Mouse (Mus musculus): ENCODE measurements around the gene Apbb2. TPM values are rescaled to one million over a fixed set of nuclear protein-coding genes. Genes with fewer than 3 reads are reported as not detected.
A peak's percentile ranks its signal among the peaks of the same experiment; 100 is the strongest.

The Apbb2 gene
- total and polyA plus RNA-seq, 2 experiments from 2014 or later: 31.8 to 41.0 TPM

GRCm38 (mm10) chr5:66498140-66498539, 120.4 kb downstream of the Apbb2 start:
- no peak for TF ChIP-seq CTCF (IDR thresholded peaks at IDR 0.05; ENCODE audit: low read depth)
- TF ChIP-seq EP300 (IDR thresholded peaks at IDR 0.05; ENCODE audit: low read depth): no peak
- H3K27ac ChIP-seq (ENCODE audit: low read depth): no peak overlapping the region
- DNase-seq (ENCODE audit: low spot score) (no peak), ATAC-seq (ENCODE audit: insufficient read depth, low read depth) (no peak)
- 60% methylated on average over 1 of the region's 1 CpGs for WGBS
- H3K9me3 ChIP-seq (replicated peaks; ENCODE audit: control insufficient read depth, low read length): no peaks in the 10 kb centered on the region; the same call in 1 of the 2 replicates
- 0 out of 2 replicates have a peak overlapping the region, but pooled peaks have one; percentile 14 for H3K9ac ChIP-seq (replicated peaks; ENCODE audit: low read depth, low read length)
- peaks cover 8% of the 10 kb centered on the region; the same call in 1 of the 2 replicates for H3K4me1 ChIP-seq (ENCODE audit: control insufficient read depth, insufficient read depth)
- H3K36me3 ChIP-seq (replicated peaks; ENCODE audit: control insufficient read depth, insufficient read depth, low read length): no peaks in the 10 kb centered on the region
- no peak overlapping the region for H3K4me3 ChIP-seq (ENCODE audit: low read depth, low read length)
- H3K27me3 ChIP-seq (ENCODE audit: control insufficient read depth, insufficient read depth, low read length): no peaks in the 10 kb centered on the region
- no peak overlapping the region for H3K4me2 ChIP-seq (ENCODE audit: low read depth, low read length)

DNA sequence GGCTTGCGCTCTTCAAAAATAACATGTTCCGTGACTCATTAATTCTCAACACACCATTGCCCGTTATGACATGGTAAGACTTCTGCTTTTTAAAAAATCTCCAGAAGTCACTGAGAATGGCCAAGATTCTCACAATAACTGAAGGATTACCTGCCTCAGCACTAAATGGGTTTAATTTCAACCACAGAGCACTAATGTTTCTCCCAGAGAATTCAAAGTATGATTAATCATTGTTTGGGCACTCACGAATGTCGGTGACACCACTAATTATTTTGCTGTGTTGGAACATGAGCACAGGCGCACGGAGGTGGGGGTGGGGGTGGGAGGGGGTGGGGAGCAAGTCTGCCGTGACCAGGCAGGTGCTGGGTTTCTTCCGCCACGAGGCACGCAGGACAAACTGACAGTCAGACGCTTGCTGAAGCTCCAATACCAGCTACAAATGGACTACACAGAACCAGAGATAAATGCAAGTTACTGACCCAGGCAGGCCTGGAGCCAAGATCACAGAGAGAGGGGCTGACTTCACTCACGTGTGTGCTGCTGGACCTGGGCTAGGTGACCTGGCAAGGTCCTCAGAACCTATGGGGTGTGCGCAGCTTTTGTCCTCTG, 121.0 kb downstream of the Apbb2 start:
- H3K27me3 ChIP-seq (ENCODE audit: control insufficient read depth, insufficient read depth, low read length): no peaks in the 10 kb centered on the region
- 60% methylated on average over 14 of the region's 14 CpGs for WGBS
- DNase-seq (ENCODE audit: low spot score) (no peak), ATAC-seq (ENCODE audit: insufficient read depth, low read depth) (no peak)
- TF ChIP-seq CTCF (IDR thresholded peaks at IDR 0.05; ENCODE audit: low read depth) (no peak), EP300 (IDR thresholded peaks at IDR 0.05; ENCODE audit: low read depth) (no peak)
- H3K4me3 ChIP-seq (ENCODE audit: low read depth, low read length): no peak overlapping the region
- no peak overlapping the region for H3K27ac ChIP-seq (ENCODE audit: low read depth)
- H3K9ac ChIP-seq (replicated peaks; ENCODE audit: low read depth, low read length): 0 out of 2 replicates have a peak overlapping the region, but pooled peaks have one; percentile 14
- H3K4me2 ChIP-seq (ENCODE audit: low read depth, low read length): no peak overlapping the region
- no peaks in the 10 kb centered on the region; the same call in 1 of the 2 replicates for H3K9me3 ChIP-seq (replicated peaks; ENCODE audit: control insufficient read depth, low read length)
- no peaks in the 10 kb centered on the region for H3K36me3 ChIP-seq (replicated peaks; ENCODE audit: control insufficient read depth, insufficient read depth, low read length)
- H3K4me1 ChIP-seq (ENCODE audit: control insufficient read depth, insufficient read depth): peaks cover 7% of the 10 kb centered on the region; the same call in 1 of the 2 replicates

DNA sequence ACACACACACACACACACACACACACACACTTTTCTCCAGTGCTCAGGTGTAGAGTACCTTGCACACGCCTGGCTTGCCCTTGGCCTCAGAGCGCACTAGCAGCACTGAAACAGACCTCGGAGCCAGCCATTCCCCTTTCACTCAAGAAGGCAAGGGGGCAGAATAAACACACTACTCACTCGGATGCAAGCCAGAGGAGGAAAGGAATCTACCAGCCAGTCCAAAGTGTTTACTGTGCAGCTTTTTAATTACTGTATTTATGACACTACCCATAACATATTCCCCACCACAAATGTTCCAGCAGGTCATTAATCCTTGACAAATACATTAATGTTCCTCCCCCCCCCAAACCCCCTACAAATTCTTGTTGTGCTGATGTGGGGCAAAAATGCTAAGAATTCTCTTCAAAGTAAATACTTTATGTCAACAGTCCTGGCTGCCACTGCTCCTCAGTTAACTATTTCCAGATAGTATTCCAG, 121.7 kb downstream of the Apbb2 start:
- no peak overlapping the region for H3K4me3 ChIP-seq (ENCODE audit: low read depth, low read length)
- TF ChIP-seq CTCF (IDR thresholded peaks at IDR 0.05; ENCODE audit: low read depth) (no peak), EP300 (IDR thresholded peaks at IDR 0.05; ENCODE audit: low read depth) (no peak)
- DNase-seq (ENCODE audit: low spot score) (no peak), ATAC-seq (ENCODE audit: insufficient read depth, low read depth) (no peak)
- no peaks in the 10 kb centered on the region for H3K27me3 ChIP-seq (ENCODE audit: control insufficient read depth, insufficient read depth, low read length)
- no peak overlapping the region for H3K4me2 ChIP-seq (ENCODE audit: low read depth, low read length)
- H3K36me3 ChIP-seq (replicated peaks; ENCODE audit: control insufficient read depth, insufficient read depth, low read length): no peaks in the 10 kb centered on the region
- H3K4me1 ChIP-seq (ENCODE audit: control insufficient read depth, insufficient read depth): peaks cover 7% of the 10 kb centered on the region; the same call in 1 of the 2 replicates
- no peak overlapping the region for H3K9ac ChIP-seq (replicated peaks; ENCODE audit: low read depth, low read length)
- H3K27ac ChIP-seq (ENCODE audit: low read depth): no peak overlapping the region
- H3K9me3 ChIP-seq (replicated peaks; ENCODE audit: control insufficient read depth, low read length): no peaks in the 10 kb centered on the region; the same call in 1 of the 2 replicates
- 50% methylated on average over 4 of the region's 4 CpGs for WGBS

- Histone ChIP-seq H3K27me3 (ENCODE audit: control insufficient read depth, insufficient read depth, low read length) (no peaks in the 10 kb centered on the region), H3K36me3 (replicated peaks; ENCODE audit: control insufficient read depth, insufficient read depth, low read length) (no peaks in the 10 kb centered on the region), H3K4me2 (ENCODE audit: low read depth, low read length) (no peak overlapping the region), H3K4me1 (ENCODE audit: control insufficient read depth, insufficient read depth) (peaks cover 7% of the 10 kb centered on the region; the same call in 1 of the 2 replicates), H3K27ac (ENCODE audit: low read depth) (no peak overlapping the region), H3K4me3 (ENCODE audit: low read depth, low read length) (no peak overlapping the region), H3K9ac (replicated peaks; ENCODE audit: low read depth, low read length) (no peak overlapping the region), H3K9me3 (replicated peaks; ENCODE audit: control insufficient read depth, low read length) (no peaks in the 10 kb centered on the region)
- TF ChIP-seq CTCF (IDR thresholded peaks at IDR 0.05; ENCODE audit: low read depth): no peak
- WGBS: 56% methylated on average over 4 of the region's 4 CpGs
- no peak for DNase-seq (ENCODE audit: low spot score)
- no peak for ATAC-seq (ENCODE audit: insufficient read depth, low read depth)
Observed at GRCm38 (mm10) chr5:66494651-66495050, 123.9 kb downstream of the Apbb2 start.

DNA sequence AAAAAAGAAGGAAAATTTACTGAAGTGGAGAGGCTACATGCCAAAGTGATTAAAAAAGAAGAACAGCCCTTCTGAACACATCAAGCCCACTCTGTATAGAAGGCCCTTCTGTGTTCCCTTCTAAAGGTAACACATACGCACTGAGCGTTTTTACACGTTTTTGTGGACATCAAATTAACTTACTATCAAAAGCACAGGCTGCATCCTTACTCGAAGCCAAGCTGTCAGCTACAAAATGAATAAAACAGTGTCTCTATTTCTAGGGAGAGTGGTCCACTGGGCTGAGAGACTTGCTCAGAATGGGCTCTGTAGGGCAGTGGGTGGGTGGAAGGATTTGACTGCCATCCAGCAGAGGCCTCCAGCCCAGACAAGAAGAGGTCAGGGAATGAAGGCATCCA, 126.0 kb downstream of the Apbb2 start:
- ATAC-seq (ENCODE audit: insufficient read depth, low read depth): no peak
- H3K9ac ChIP-seq (replicated peaks; ENCODE audit: low read depth, low read length): no peak overlapping the region
- no peak for DNase-seq (ENCODE audit: low spot score)
- no peaks in the 10 kb centered on the region for H3K27me3 ChIP-seq (ENCODE audit: control insufficient read depth, insufficient read depth, low read length)
- 0 out of 2 replicates have a peak, but pooled peaks cover 3% of the 10 kb centered on the region for H3K36me3 ChIP-seq (replicated peaks; ENCODE audit: control insufficient read depth, insufficient read depth, low read length)
- no peaks in the 10 kb centered on the region for H3K9me3 ChIP-seq (replicated peaks; ENCODE audit: control insufficient read depth, low read length)
- 79% methylated on average over 4 of the region's 4 CpGs for WGBS
- H3K4me2 ChIP-seq (ENCODE audit: low read depth, low read length): no peak overlapping the region
- H3K4me1 ChIP-seq (ENCODE audit: control insufficient read depth, insufficient read depth): peaks cover 7% of the 10 kb centered on the region; the same call in 1 of the 2 replicates
- H3K27ac ChIP-seq (ENCODE audit: low read depth): no peak overlapping the region
- H3K4me3 ChIP-seq (ENCODE audit: low read depth, low read length): no peak overlapping the region
- TF ChIP-seq CTCF (IDR thresholded peaks at IDR 0.05; ENCODE audit: low read depth) (no peak), EP300 (IDR thresholded peaks at IDR 0.05; ENCODE audit: low read depth) (no peak)

All from heart, postnatal 0 days (tissue).